Mouse (Mus musculus): Measurements from ENCODE around the gene Tec. TPM values are rescaled to one million over a fixed set of nuclear protein-coding genes. Genes with fewer than 3 reads are reported as not detected.

Tec gene
- polyA plus RNA-seq (2017; shearing (Covaris generic)), result 10 to 100 TPM; 10.1 to 10.6 TPM

DNA sequence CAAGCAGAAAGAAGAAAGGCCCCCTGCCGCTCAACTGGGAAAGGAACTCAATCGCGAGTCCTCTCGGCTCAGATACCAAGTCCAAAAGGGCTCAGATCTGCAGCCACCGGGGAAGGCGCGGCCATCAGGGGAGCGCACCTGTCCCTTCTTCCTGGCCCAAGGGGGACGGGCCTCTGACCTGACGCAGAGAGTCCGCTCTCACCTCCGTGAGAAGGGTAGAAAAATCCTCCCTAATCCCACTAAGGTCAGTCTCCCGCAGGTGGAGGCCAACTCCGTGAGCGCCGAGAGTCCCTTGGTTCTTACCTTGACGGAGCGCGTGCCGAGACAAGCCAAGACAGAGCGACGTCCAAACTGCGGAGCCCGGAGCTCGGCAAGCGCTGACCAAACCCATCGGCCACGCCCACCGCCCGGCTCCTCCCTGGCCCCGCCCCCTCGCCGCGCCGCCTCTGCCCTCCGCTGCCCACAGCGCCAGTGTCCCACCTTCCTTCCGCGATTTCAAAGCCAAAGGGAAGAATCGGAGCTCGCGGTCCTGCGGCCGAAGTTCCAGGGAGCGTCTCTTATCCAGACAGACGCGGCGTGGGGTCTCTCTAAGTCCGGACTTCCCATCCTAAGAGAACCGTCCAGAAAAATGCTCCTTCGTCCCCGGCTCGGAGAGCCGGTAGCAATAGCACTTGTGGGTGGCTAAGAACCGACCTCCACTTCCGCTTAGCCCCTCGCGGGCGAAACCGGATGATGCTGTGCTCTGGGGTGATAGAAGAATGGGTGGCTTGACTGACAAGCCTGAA, at the start of gene Tec:
Gene Tec (minus strand): TSS at position 393 of the 785 bp plus-strand sequence.
- peak; percentile 74 for ATAC-seq

DNA sequence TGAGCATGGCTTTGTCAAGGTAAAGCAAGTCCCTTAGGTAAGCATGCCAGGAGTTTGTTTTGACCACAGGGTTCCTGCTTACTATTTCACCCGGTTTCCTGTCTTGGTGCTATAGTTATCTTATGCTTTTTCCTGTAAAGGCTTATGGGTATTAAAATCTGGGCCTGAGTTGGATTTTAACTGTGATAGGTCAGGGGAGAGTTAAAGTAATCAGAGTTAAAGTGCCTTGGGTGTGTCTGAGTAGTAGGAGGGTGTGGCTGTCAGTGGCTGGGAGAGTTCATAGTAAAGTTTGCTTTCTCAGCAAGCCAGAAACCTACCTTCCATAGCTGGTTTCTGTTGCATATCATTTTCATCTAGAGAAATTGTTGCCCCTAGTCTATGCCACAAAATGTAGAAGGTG, 48.6 kb upstream of the Tec start:
- ATAC-seq, result peak; percentile 17

DNA sequence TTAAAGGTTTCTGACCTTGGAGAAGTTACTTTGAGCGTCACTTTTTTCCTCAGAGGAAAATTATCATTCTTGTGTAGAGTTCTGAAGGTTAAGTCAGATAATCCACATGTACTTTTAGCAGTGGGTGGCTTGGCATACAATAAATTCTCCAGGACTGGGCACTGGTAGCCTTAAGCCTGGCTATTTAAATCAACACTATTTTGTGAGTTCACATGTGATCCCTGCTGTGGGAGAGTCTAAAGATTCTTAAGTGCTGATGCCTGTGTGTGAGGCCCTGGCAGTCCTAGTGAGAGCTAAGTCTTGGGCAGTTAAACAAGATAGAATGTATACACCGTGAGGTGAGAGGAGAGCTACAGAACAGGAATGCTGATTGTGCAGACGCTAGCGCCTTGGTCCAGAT, 47.8 kb upstream of the Tec start:
- ATAC-seq, result no peak

GRCm38 (mm10) chr5:72914633-72915561, 46.6 kb upstream of the Tec start:
- peak; percentile 9 for ATAC-seq

GRCm38 (mm10) chr5:72913648-72914557, 45.6 kb upstream of the Tec start, which contains the start of gene Slain2:
Gene Slain2 (plus strand): TSS chr5:72914304.
- ATAC-seq, result peak; percentile 78

DNA sequence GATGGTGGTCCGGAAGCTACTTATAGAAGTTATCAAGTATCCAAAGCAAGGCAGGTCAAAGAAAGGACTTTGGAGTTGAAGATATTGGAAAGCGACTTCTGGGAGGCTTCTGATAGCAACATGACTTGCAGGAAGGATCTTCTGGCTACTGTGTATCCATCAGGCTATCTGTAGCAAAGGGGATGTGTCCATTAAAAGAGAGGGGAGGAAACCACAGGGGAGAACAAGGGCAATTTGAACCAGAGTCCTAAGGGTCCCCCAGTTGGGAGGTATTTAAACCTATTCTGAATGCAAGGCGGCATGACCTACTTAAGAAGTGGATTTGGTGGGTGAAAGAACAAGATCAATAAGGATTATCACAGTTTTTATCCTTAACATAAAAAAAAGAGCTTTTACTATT, 43.0 kb upstream of the Tec start:
- ATAC-seq, result no peak

- ATAC-seq, result no peak
Measured at GRCm38 (mm10) chr5:72910373-72910772, 42.1 kb upstream of the Tec start.

DNA sequence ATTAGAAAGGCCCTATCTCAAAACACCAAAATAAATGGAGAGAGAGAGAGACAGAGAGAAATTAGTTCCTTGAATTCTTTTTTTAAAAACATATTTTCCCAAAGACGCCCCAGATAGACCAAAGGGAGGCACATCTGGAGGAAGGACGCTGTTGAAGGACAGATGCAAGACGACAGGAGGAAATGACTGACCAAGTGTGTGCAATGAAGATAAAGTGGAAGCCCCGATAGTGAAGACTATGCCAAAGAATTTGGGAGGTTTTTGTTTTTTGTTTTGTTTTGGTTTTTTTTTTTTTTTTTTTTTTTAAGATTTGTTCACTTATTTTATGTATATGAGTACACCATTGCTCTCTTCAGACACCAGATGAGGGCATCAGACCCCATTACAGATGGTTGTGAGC, 41.1 kb upstream of the Tec start:
- no peak for ATAC-seq

DNA sequence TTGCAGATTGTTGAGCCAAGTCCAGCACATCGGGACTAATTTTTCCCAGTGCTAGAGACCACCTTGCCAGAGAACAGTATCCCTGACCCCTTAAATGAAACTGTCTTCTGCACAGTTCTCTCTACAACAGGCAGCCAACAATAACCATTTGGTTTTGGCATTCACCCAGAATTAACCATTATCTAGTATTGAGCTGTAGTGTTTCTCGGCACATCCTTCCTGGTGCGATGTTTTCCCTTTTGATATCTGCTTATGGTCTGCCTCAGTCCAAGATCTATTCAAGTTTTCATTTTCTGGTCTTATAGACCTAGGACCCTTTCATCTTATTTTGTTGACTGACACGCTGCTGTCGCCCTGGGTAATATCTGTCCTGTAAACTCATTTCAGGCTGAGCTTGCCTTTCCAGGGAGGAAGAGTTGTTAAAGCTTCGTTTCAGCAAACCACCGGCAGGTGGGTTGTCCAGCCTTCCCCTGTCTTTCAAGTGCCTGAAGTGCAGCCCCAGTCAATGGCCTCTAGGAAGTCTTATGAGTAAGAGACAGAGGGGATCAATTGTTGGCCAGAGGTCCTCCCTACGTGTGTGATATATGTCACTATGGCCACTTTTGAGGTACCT, 40.1 kb upstream of the Tec start:
- ATAC-seq, result no peak

GRCm38 (mm10) chr5:72907402-72907801, 39.1 kb upstream of the Tec start:
- no peak for ATAC-seq

DNA sequence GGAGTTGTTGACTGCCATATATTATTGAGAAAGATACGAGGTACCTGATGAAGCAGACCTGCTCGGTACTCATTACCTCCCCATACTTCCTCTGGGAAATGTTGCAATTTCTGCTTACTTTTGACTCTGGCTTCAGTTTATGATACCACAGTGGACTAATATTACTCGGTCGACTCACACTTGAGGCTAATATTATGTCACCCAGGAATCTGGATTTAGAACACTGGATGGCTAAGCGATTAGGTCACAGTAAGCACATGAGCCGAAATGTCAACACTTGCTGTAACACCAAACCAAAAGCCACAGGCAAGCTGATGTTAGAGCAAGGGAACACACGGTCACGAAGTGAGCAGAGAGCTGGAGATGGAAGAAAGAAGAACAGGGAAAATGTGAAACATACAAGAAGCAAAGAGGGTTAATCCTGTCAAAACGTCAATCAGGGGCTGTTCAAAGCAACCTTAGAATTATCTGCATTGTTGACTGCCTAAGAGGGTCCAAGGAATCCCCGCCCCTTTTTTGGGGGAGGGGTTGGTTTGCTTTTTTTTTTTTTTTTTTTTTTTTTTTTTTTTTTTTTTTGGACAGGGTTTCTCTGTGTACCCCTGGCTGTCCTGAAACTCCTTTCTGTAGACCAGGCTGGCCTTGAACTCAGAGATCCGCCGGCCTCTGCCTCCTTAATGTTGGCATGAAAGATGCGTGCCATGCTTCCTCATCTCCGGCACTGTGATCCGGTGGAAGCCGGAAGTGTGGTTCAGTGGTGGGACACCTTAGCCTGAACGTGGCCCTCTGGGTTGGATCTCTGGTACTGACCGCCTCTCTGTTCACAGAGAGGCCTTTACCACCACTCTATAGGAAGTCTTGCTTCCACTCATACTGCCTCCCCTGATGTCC, 36.9 kb upstream of the Tec start:
- no peak for ATAC-seq

DNA sequence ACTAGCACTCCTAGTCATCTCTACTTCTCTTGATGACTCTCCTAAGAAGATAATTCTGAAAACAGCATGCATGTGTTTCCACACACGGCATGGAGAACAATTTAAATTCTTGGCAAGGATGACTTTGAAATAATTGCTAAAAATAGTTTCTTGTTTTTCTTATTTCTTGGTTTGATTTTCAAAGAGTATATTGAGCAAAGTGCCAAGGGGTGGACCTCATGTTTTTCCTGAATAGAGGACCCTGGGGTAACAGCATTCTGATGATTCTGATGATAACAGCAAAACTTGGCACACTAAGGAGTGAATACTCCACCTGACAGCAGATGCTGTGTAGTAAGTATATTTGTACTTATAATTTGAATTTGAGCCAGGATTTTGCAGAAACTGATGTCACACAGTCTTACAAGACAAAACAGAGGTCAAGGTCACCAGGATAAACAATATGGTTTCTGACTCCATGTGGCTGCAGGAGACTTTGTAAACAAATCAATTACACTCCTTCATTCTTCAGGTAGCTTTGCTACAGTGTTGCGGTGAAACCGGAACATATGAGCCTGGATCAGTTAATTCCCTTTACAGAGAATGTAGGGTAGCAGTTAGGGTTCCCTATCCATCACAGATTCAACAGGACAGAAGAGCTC, 34.7 kb upstream of the Tec start:
- no peak for ATAC-seq

DNA sequence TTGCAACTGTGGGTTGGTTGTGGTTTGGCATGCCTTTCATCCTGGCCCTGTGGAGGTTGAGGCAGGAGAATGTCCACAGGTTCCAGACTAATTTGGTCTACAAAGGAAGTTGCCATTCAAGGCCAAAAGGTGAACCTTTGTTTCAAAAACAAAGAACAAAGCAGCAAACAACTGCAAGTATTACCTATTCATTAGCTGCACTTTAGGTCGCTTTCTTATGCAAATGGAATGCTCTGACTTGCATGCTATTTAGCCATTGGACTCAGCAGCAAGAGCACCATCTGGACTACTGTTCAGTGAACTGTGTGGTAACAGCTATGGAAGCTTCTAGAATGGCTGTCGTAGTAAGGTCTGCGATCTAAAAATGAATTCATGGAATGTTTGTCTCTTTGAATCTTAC, 34.0 kb upstream of the Tec start:
- no peak for ATAC-seq

DNA sequence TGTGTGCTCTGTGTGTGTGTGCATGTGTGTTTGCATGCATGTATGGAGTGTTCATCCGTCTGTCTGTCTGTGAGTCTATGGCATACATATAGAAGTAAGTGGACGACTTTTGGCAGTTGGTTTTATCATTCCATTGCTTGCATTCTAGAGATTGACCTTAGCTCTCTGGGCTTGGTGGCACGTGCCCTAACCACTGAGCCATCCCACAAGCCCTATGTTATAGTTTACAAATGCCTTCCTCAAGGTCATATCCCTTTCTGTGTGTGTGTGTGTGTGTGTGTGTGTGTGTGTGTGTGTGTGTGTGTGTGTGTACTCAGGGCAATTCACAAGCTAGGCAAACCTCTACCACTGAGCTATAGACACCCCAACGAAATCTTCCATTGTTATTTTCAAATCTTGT, 33.6 kb upstream of the Tec start:
- no peak for ATAC-seq

DNA sequence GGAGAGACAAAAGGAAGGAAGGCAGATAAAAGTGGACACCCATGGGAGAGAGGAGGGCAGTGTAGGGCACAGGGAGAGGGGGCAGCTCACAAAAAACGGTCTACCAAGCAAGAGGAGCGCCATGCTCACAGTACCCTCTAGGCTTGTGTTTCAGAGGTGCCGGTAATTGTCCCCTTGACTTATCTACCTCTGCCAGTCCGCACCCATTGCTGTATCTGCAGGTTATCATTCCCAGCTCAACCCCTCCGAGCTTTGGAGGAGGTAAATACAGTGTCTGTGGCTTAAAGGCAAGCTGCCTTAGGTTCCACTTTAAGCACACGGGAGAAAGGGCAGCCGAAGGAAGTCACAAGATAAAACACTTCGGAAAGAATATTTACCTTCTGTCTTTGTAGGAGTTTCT, 31.0 kb upstream of the Tec start:
- ATAC-seq, result no peak

- ATAC-seq, result no peak
Measured at GRCm38 (mm10) chr5:72897998-72898397, 29.7 kb upstream of the Tec start.

GRCm38 (mm10) chr5:72896478-72897279, 28.4 kb upstream of the Tec start:
- no peak for ATAC-seq

DNA sequence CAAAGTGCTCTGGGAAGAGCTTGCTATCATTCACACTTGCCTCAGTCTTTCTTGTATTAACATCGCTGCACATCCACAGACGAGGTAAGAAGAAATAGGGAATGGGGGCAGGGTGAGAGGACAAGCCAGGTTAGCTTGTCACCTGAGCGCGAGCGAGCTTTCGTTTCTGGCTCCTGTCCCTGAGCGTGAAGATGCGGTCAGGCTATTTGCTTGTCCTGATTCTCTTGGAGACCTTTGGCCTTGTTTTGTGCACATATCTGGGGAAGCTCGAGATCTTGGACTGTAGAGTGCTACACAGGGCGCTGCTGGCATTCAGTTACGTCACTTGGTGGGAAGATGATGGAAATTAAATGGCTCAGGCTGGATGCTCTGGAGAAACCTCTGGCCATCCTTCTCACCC, 27.0 kb upstream of the Tec start:
- ATAC-seq, result no peak

DNA sequence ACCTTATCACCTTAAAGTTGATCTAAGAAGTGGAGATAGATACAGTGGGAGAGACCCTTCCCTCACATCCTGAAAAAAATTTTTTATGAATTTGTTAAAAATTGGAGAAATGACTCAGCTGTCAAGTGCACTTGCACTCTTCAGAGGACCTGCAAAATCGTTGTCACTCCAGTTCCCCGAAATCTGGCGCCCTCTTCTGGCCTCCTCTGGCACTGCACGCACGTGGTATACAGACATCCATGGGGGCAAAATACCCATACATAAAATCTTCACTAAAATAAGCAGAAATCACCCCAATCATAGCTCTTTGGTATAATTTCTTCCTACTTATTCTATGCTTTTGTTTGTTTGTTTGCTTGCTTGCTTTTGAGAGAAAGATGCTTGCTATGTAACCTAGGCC, 25.7 kb upstream of the Tec start:
- ATAC-seq, result no peak

- peak; percentile 85 for ATAC-seq
Measured at GRCm38 (mm10) chr5:72891534-72891933, 23.3 kb upstream of the Tec start.

Data from activated CD4-positive, CD25-positive, alpha-beta regulatory T cell, adult 4 months (primary cell).